Comparison of ENCODE assay signal across 10 mouse cellular contexts in the genomic region with DNA sequence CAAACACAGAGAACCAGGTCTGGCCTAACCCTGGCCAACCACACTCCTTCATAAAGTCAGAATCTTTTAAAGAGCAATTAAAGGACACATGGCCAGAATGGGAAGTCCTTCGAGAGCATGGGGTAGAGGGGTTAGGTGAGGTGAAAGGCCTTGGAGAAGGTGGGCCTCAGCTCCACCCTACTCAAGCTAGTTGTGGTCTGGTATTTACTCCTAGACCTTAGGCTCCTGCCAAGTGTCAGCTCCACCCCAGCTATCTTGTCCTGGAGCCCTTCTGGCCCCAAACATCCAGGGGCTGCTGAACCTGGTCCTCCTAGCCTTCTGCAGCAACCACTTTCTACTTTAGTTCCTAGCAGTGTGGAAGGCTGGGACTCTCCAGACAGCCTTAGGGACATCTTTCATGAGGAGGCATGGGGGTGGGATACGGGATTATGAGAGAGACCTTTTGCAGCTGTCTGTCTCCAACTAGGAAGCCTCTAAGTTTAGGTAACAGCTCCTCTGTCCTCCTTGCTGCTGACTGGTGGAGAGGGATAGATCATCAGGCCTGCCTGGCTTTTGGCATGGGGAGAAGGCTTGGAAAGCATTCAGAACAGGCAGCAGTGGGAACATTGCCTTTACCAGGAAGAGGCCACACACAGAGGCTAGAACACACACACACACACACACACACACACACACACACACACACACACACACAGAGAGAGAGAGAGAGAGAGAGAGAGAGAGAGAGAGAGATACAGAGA.
DNase-seq lines count a peak whose midpoint lies in the region; ATAC-seq lines count a peak whose summit lies in the region.
"Had no signal": no experiment of that assay in that cellular context is flagged by ENCODE, and none has a peak within 500 bp of the region (broad histone marks: within the 10 kb centered on the region; RNA-seq: fewer than 3 reads in every experiment).

No protein-coding gene starts in this region.

- peaks cover 8% of the 10 kb centered on the region; the same call in 1 of the 2 replicates for H3K4me1 ChIP-seq in kidney, embryonic 14.5 days (ENCODE audit: control insufficient read depth, insufficient read depth, low read length)
- H3K4me1 ChIP-seq in embryonic facial prominence, embryonic 12.5 days: peaks cover 20% of the 10 kb centered on the region
- H3K4me1 ChIP-seq in intestine, embryonic 16.5 days (ENCODE audit: control insufficient read depth, insufficient read depth, low read length): peaks cover 9% of the 10 kb centered on the region

- H3K9ac ChIP-seq in kidney, embryonic 14.5 days (ENCODE audit: low read depth, low read length): no peak overlapping the region
- H3K9ac ChIP-seq in embryonic facial prominence, embryonic 12.5 days: no peak overlapping the region
- H3K9ac ChIP-seq in intestine, embryonic 16.5 days (ENCODE audit: low read depth, low read length): no peak overlapping the region
- H3K9ac ChIP-seq: forebrain, postnatal 0 days had no signal

- H3K4me2 ChIP-seq in kidney, embryonic 14.5 days (replicated peaks; ENCODE audit: low read depth, low read length): no peak overlapping the region
- no peak overlapping the region for H3K4me2 ChIP-seq in embryonic facial prominence, embryonic 12.5 days (replicated peaks)
- H3K4me2 ChIP-seq in intestine, embryonic 16.5 days (ENCODE audit: low read depth, low read length): no peak overlapping the region

- DNase-seq in kidney, adult 8-10 months: no peak
- no peak for DNase-seq in right cerebral cortex, adult 18-20 months
- no peak for DNase-seq in adrenal gland, adult 2 months
- DNase-seq: kidney, adult 2 months had no signal

- 0 out of 2 replicates have a peak, but pooled peaks have one; percentile 14 for ATAC-seq in kidney, embryonic 14.5 days (ENCODE audit: low FRiP score, low TSS enrichment)
- no peak for ATAC-seq in embryonic facial prominence, embryonic 12.5 days (ENCODE audit: insufficient number of reproducible peaks, insufficient read depth, low FRiP score, low TSS enrichment)
- ATAC-seq in intestine, embryonic 16.5 days: peak; percentile 49; the same call in 1 of the 2 replicates
- ATAC-seq in megakaryocyte-erythroid progenitor cell, adult 5-6 weeks (replicated peaks; ENCODE audit: low FRiP score, low TSS enrichment, poor library complexity, severe bottlenecking): peak; percentile 79
- ATAC-seq: forebrain, postnatal 0 days had no signal

- no peak overlapping the region for H3K27ac ChIP-seq in kidney, embryonic 14.5 days (ENCODE audit: low read depth, low read length)
- H3K27ac ChIP-seq in embryonic facial prominence, embryonic 12.5 days: peak overlapping the region; percentile 17; the same call in 1 of the 2 replicates
- peak overlapping the region; percentile 77 for H3K27ac ChIP-seq in intestine, embryonic 16.5 days (ENCODE audit: low read length)

- H3K4me3 ChIP-seq in kidney, embryonic 14.5 days (ENCODE audit: low read length): no peak overlapping the region
- no peak overlapping the region for H3K4me3 ChIP-seq in embryonic facial prominence, embryonic 12.5 days
- no peak overlapping the region for H3K4me3 ChIP-seq in intestine, embryonic 16.5 days (ENCODE audit: low read length)
- H3K4me3 ChIP-seq: myocyte had no signal

- no peaks in the 10 kb centered on the region for H3K27me3 ChIP-seq in kidney, embryonic 14.5 days (ENCODE audit: control insufficient read depth, insufficient read depth, low read length)
- no peaks in the 10 kb centered on the region for H3K27me3 ChIP-seq in embryonic facial prominence, embryonic 12.5 days
- no peaks in the 10 kb centered on the region for H3K27me3 ChIP-seq in intestine, embryonic 16.5 days (replicated peaks; ENCODE audit: control insufficient read depth, insufficient read depth, low read length)

- no peaks in the 10 kb centered on the region for H3K36me3 ChIP-seq in kidney, embryonic 14.5 days (ENCODE audit: control insufficient read depth, insufficient read depth, low read length)
- no peaks in the 10 kb centered on the region for H3K36me3 ChIP-seq in embryonic facial prominence, embryonic 12.5 days
- no peaks in the 10 kb centered on the region for H3K36me3 ChIP-seq in intestine, embryonic 16.5 days (ENCODE audit: control insufficient read depth, insufficient read depth, low read length)

- WGBS in kidney, embryonic 14.5 days: 63% methylated on average over 2 of the region's 2 CpGs
- 71% methylated on average over 2 of the region's 2 CpGs for WGBS in embryonic facial prominence, embryonic 12.5 days
- 64% methylated on average over 2 of the region's 2 CpGs for WGBS in intestine, embryonic 16.5 days

- no peaks in the 10 kb centered on the region for H3K9me3 ChIP-seq in kidney, embryonic 14.5 days (ENCODE audit: control insufficient read depth, low read length)
- no peaks in the 10 kb centered on the region for H3K9me3 ChIP-seq in embryonic facial prominence, embryonic 12.5 days
- no peaks in the 10 kb centered on the region for H3K9me3 ChIP-seq in intestine, embryonic 16.5 days (ENCODE audit: control insufficient read depth, low read length)
